Mouse (Mus musculus) ES-Bruce4 (cell line): ENCODE data around the gene Phldb2.

Source experiments
- CTCF ChIP-seq: IDR thresholded peaks from one replicate; pipeline ENCODE4 v1.8.1; 2011; ENCODE audit warnings: low read depth, low read length
- EP300 ChIP-seq: IDR thresholded peaks from 2 replicates; pipeline ENCODE4 v1.6.1; 2011; ENCODE audit warnings: low read depth, low read length; ENCODE audit not compliant: insufficient read depth
- POLR2A ChIP-seq: IDR thresholded peaks from one replicate; pipeline ENCODE4 v1.8.1; 2011; ENCODE audit warnings: low read length; ENCODE audit not compliant: insufficient read depth

DNA sequence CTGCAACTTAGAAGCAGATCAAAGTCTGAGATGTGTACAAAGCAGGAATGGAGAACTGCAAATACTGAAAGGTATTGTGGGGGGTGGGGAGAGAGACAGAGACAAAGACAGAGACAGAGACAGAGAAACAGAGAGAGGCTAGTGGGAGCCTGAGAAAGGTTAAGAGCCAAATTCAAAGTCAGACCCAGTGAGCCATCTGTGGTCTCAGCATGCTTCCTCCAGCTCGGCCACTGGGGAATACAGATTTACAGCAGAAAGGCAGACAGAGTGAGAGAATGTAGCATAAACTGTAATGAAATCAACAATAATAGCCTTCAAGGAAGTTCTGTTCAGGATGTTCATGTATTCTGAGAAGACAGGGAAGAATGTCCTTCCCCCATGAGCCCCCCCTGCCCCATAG, 239.5 kb downstream of the Phldb2 start:
- TF ChIP-seq POLR2A, result no peak
- TF ChIP-seq CTCF, result no peak
- TF ChIP-seq EP300, result no peak
